Mouse (Mus musculus) bone marrow, adult 2 months (tissue): ENCODE results near the gene Pkd1l3.
A peak's percentile ranks its signal among the peaks of the same experiment; 100 is the strongest.

Experiments used
- CTCF ChIP-seq: fragments of 200-500 bp; IDR thresholded peaks from 2 replicates; pipeline ENCODE4 v1.5.1; 2011; ENCODE audit warnings: low read length, control low read depth; ENCODE audit not compliant: control insufficient read depth, insufficient read depth
- POLR2A ChIP-seq: fragments of 200-500 bp; IDR thresholded peaks from 2 replicates; pipeline ENCODE4 v1.6.1; 2011; ENCODE audit warnings: low read depth, mild to moderate bottlenecking, control low read depth, low read length, borderline replicate concordance; ENCODE audit not compliant: control insufficient read depth

DNA sequence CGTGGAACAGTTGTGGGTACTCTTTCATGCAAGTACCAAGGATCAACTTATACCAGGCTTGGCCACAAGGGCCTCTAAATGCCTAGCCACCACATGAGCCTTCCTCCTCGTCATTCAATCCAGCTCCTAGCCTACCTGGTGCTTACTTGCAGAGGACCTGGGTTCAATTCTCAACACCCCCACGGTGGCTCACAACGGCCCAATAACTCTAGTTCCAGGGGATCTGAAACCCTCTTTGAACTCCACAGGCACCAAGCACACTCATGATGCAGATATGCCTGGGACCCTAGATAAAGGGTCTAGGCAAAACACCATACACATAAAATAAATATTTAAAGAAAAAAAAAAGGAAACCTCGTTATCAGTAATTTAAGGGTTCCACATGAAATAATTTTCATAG is 77.5 kb downstream of the Pkd1l3 start:
- TF ChIP-seq POLR2A (no peak), CTCF (peak; percentile 18; the same call in 1 of the 2 replicates)
